Mouse (Mus musculus): ENCODE results near the gene Itgb5. TPM values are rescaled to one million over a fixed set of nuclear protein-coding genes. Genes with fewer than 3 reads are reported as not detected.
A peak's percentile ranks its signal among the peaks of the same experiment; 100 is the strongest.

Itgb5 gene
- total RNA-seq, 2 experiments from 2014 or later = 32.5 to 32.7 TPM

- intact Hi-C loops (cut with DNase I) = loop anchor here (5.0 kb wide), 1 partner anchor 62 kb away; no protein-coding TSS in a partner anchor
- no peak for DNase-seq (ENCODE audit: low spot score in 2 of 2)
These were observed 512 bp downstream of the Itgb5 start for GRCm38 (mm10) chr16:33829842-33830511.

GRCm38 (mm10) chr16:33830512-33831105 is 1.1 kb downstream of the Itgb5 start:
- intact Hi-C loops (cut with DNase I) = loop anchor here (5.0 kb wide), 1 partner anchor 62 kb away; no protein-coding TSS in a partner anchor
- no peak for DNase-seq (ENCODE audit: low spot score in 2 of 2)

GRCm38 (mm10) chr16:33832057-33832456 is 2.6 kb downstream of the Itgb5 start:
- intact Hi-C loops (cut with DNase I) = loop anchor here (5.0 kb wide), 1 partner anchor 60 kb away; no protein-coding TSS in a partner anchor
- DNase-seq (ENCODE audit: low spot score in 2 of 2) = no peak

- intact Hi-C loops (cut with DNase I) = loop anchor here (5.0 kb wide), 1 partner anchor 59 kb away; no protein-coding TSS in a partner anchor
- DNase-seq (ENCODE audit: low spot score in 2 of 2) = peak in 1 of 2 experiments; percentile 53
These were observed 3.4 kb downstream of the Itgb5 start for GRCm38 (mm10) chr16:33832728-33833428.

GRCm38 (mm10) chr16:33833429-33833753 is 3.9 kb downstream of the Itgb5 start:
- intact Hi-C loops (cut with DNase I) = loop anchor here (5.0 kb wide), 1 partner anchor 59 kb away; no protein-coding TSS in a partner anchor
- no peak for DNase-seq (ENCODE audit: low spot score in 2 of 2)

- peak in 1 of 2 experiments; percentile 26 for DNase-seq (ENCODE audit: low spot score in 2 of 2)
These were observed 4.5 kb downstream of the Itgb5 start for GRCm38 (mm10) chr16:33833781-33834482.

GRCm38 (mm10) chr16:33836676-33837075 is 7.2 kb downstream of the Itgb5 start:
- no peak for DNase-seq (ENCODE audit: low spot score in 2 of 2)
- intact Hi-C loops (cut with DNase I) = no loop called here

More at GRCm38 (mm10) chr16:33833781-33834482, 4.5 kb downstream of the Itgb5 start:
- intact Hi-C loops (cut with DNase I) = loop anchor here (5.0 kb wide), 1 partner anchor 58 kb away; no protein-coding TSS in a partner anchor

GRCm38 (mm10) chr16:33837191-33837590 is 7.7 kb downstream of the Itgb5 start:
- DNase-seq (ENCODE audit: low spot score in 2 of 2) = no peak
- intact Hi-C loops (cut with DNase I) = no loop called here

GRCm38 (mm10) chr16:33840616-33841015 is 11.2 kb downstream of the Itgb5 start:
- no peak for DNase-seq (ENCODE audit: low spot score in 2 of 2)
- intact Hi-C loops (cut with DNase I) = no loop called here

GRCm38 (mm10) chr16:33842081-33842880 is 12.8 kb downstream of the Itgb5 start:
- intact Hi-C loops (cut with DNase I) = no loop called here
- no peak for DNase-seq (ENCODE audit: low spot score in 2 of 2)

- intact Hi-C loops (cut with DNase I) = no loop called here
- no peak for DNase-seq (ENCODE audit: low spot score in 2 of 2)
These were observed 14.7 kb downstream of the Itgb5 start for GRCm38 (mm10) chr16:33844150-33844611.

- intact Hi-C loops (cut with DNase I) = no loop called here
- DNase-seq (ENCODE audit: low spot score in 2 of 2) = no peak
These were observed 15.4 kb downstream of the Itgb5 start for GRCm38 (mm10) chr16:33844866-33845265.

GRCm38 (mm10) chr16:33853271-33853670 is 23.8 kb downstream of the Itgb5 start:
- DNase-seq (ENCODE audit: low spot score in 2 of 2) = no peak
- intact Hi-C loops (cut with DNase I) = no loop called here

GRCm38 (mm10) chr16:33858766-33859165 is 29.3 kb downstream of the Itgb5 start:
- intact Hi-C loops (cut with DNase I) = no loop called here
- no peak for DNase-seq (ENCODE audit: low spot score in 2 of 2)

- DNase-seq (ENCODE audit: low spot score in 2 of 2) = no peak
- intact Hi-C loops (cut with DNase I) = no loop called here
These were observed 29.9 kb downstream of the Itgb5 start for GRCm38 (mm10) chr16:33859380-33859779.

GRCm38 (mm10) chr16:33859988-33860700 is 30.7 kb downstream of the Itgb5 start:
- intact Hi-C loops (cut with DNase I) = no loop called here
- peak; percentile 76 to 91 for DNase-seq (ENCODE audit: low spot score in 2 of 2)

- intact Hi-C loops (cut with DNase I) = no loop called here
- DNase-seq (ENCODE audit: low spot score in 2 of 2) = no peak
These were observed 32.9 kb downstream of the Itgb5 start for GRCm38 (mm10) chr16:33862406-33862805.

- no peak for DNase-seq (ENCODE audit: low spot score in 2 of 2)
- intact Hi-C loops (cut with DNase I) = no loop called here
These were observed 33.8 kb downstream of the Itgb5 start for GRCm38 (mm10) chr16:33863208-33863751.
